Mouse (Mus musculus): Measurements from ENCODE around the gene Cbx7. TPM values are rescaled to one million over a fixed set of nuclear protein-coding genes. Genes with fewer than 3 reads are reported as not detected.
"Not testable (repeated sequence)": the region's sequence is repeated elsewhere in the genome, so short reads cannot be mapped to it uniquely, and the experiment has no call there.

Cbx7 gene
- total and polyA plus RNA-seq, 2 experiments: 4.0 to 10.1 TPM

GRCm38 (mm10) chr15:79906855-79907254, 64.1 kb downstream of the Cbx7 start:
- Histone ChIP-seq H3K4me1 (ENCODE audit: control insufficient read depth, insufficient read depth, low read length) (no peaks in the 10 kb centered on the region), H3K27ac (replicated peaks; ENCODE audit: insufficient read depth, low read depth, low read length) (no peak overlapping the region), H3K9ac (ENCODE audit: low read depth, low read length) (no peak overlapping the region), H3K79me2 (ENCODE audit: control insufficient read depth, insufficient read depth, low read length) (no peaks in the 10 kb centered on the region), H3K36me3 (ENCODE audit: control insufficient read depth, insufficient read depth, low read length) (no peaks in the 10 kb centered on the region), H3K27me3 (ENCODE audit: control insufficient read depth, insufficient read depth, low read length) (no peaks in the 10 kb centered on the region), H3K4me3 (ENCODE audit: insufficient read depth, low read depth, low read length) (no peak overlapping the region)
- no peak for TF ChIP-seq CTCF (IDR thresholded peaks at IDR 0.05; ENCODE audit: low read depth, low read length)
- WGBS: 48% methylated on average over 14 of the region's 14 CpGs
- DNase-seq (ENCODE audit: extremely low read depth, low read depth, low spot score): no peak

DNA sequence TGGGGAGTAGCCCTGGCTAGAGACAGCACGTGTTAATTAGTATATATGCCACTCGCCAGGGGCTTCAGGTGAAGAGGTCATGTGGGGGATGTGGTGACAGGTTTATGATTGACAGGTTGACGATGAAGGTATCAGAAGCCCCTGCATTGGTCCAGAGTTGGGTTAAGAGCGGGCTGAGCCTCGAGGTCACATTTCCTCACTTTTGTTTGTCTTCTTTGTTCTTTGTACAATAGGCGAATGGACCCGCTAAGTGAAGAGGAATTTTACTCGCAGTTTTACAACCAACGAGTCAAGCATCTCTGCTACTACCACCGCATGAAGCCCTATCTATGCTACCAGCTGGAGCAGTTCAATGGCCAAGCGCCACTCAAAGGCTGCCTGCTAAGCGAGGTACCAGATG, 65.7 kb downstream of the Cbx7 start:
- Histone ChIP-seq H3K79me2 (ENCODE audit: control insufficient read depth, insufficient read depth, low read length) (no peaks in the 10 kb centered on the region), H3K27me3 (ENCODE audit: control insufficient read depth, insufficient read depth, low read length) (no peaks in the 10 kb centered on the region), H3K27ac (replicated peaks; ENCODE audit: insufficient read depth, low read depth, low read length) (no peak overlapping the region), H3K4me3 (ENCODE audit: insufficient read depth, low read depth, low read length) (no peak overlapping the region), H3K4me1 (ENCODE audit: control insufficient read depth, insufficient read depth, low read length) (no peaks in the 10 kb centered on the region), H3K9ac (ENCODE audit: low read depth, low read length) (no peak overlapping the region), H3K36me3 (ENCODE audit: control insufficient read depth, insufficient read depth, low read length) (no peaks in the 10 kb centered on the region)
- no peak for DNase-seq (ENCODE audit: extremely low read depth, low read depth, low spot score)
- TF ChIP-seq POLR2A (IDR thresholded peaks at IDR 0.05; ENCODE audit: extremely low read depth, insufficient read depth, low read length) (no peak), CTCF (IDR thresholded peaks at IDR 0.05; ENCODE audit: low read depth, low read length) (no peak)
- WGBS: 77% methylated on average over 12 of the region's 12 CpGs

DNA sequence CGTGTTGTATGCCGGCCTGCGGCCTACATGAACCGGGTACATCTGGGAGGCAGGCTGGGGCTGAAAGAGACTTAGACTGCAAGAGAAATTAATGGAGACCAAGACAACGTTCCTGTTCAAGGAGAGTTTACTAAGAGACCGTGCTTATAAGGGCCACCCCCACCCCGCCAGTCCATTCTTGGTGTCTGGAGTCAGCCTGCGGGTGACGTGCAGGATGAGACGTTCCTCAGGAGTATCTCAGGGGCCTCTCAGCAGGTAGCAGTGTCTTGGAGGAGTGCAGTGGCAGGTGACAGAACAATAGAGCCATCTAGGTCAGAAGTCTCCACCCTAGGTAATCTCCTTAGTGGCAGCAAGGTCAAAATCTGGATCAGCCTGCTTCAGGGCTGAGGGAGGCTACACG, 66.2 kb downstream of the Cbx7 start:
- not testable (repeated sequence) for H3K36me3 ChIP-seq (ENCODE audit: control insufficient read depth, insufficient read depth, low read length); H3K9ac ChIP-seq (ENCODE audit: low read depth, low read length); DNase-seq (ENCODE audit: extremely low read depth, low read depth, low spot score); H3K27ac ChIP-seq (replicated peaks; ENCODE audit: insufficient read depth, low read depth, low read length); H3K4me3 ChIP-seq (ENCODE audit: insufficient read depth, low read depth, low read length); H3K27me3 ChIP-seq (ENCODE audit: control insufficient read depth, insufficient read depth, low read length); H3K79me2 ChIP-seq (ENCODE audit: control insufficient read depth, insufficient read depth, low read length); H3K4me1 ChIP-seq (ENCODE audit: control insufficient read depth, insufficient read depth, low read length)
- 89% methylated on average over 11 of the region's 11 CpGs for WGBS

DNA sequence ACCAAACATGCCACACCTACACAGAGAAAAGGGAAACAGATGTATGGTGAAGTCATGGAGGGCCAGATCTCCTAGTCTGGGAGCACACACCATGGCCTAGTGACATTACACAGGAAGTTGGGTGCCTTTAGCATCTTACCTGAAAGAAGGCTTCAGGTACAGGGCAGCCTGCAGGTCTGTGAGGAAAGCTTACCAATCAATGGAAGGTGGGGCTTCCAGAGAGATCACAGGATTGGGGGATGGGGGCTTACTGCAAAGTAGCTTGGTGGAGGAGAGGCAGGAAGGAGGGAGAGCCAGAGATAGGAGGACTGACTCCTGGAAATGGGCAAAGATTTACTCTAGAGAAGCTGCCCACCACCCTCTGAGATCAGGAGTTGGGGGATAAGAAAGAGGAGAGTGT, 67.0 kb downstream of the Cbx7 start:
- H3K79me2 ChIP-seq (ENCODE audit: control insufficient read depth, insufficient read depth, low read length): no peaks in the 10 kb centered on the region
- H3K27ac ChIP-seq (replicated peaks; ENCODE audit: insufficient read depth, low read depth, low read length): no peak overlapping the region
- no peaks in the 10 kb centered on the region for H3K4me1 ChIP-seq (ENCODE audit: control insufficient read depth, insufficient read depth, low read length)
- H3K4me3 ChIP-seq (ENCODE audit: insufficient read depth, low read depth, low read length): no peak overlapping the region
- no peaks in the 10 kb centered on the region for H3K36me3 ChIP-seq (ENCODE audit: control insufficient read depth, insufficient read depth, low read length)
- H3K9ac ChIP-seq (ENCODE audit: low read depth, low read length): no peak overlapping the region
- DNase-seq (ENCODE audit: extremely low read depth, low read depth, low spot score): no peak
- TF ChIP-seq CTCF (IDR thresholded peaks at IDR 0.05; ENCODE audit: low read depth, low read length) (no peak), POLR2A (IDR thresholded peaks at IDR 0.05; ENCODE audit: extremely low read depth, insufficient read depth, low read length) (no peak)
- no peaks in the 10 kb centered on the region for H3K27me3 ChIP-seq (ENCODE audit: control insufficient read depth, insufficient read depth, low read length)

DNA sequence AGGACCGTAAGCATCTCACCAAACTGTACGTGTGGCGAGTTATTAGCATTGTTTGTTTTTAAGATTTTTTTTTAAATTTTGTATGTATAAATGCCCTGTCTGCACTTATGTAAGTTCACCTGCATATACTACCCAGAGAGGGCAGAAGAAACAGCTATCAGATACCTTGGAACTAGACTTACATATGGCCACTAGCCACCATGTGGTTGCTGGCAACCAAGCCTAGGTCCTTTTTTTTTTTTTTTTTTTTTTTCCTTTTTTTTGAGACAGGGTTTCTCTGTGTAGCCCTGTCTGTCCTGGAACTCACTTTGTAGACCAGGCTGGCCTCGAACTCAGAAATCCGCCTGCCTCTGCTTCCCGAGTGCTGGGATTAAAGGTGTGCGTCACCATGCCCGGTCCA, 67.8 kb downstream of the Cbx7 start:
- not testable (repeated sequence) for H3K27me3 ChIP-seq (ENCODE audit: control insufficient read depth, insufficient read depth, low read length); H3K79me2 ChIP-seq (ENCODE audit: control insufficient read depth, insufficient read depth, low read length); H3K9ac ChIP-seq (ENCODE audit: low read depth, low read length); H3K4me1 ChIP-seq (ENCODE audit: control insufficient read depth, insufficient read depth, low read length); H3K27ac ChIP-seq (replicated peaks; ENCODE audit: insufficient read depth, low read depth, low read length); DNase-seq (ENCODE audit: extremely low read depth, low read depth, low spot score); H3K4me3 ChIP-seq (ENCODE audit: insufficient read depth, low read depth, low read length); H3K36me3 ChIP-seq (ENCODE audit: control insufficient read depth, insufficient read depth, low read length)
- 96% methylated on average over 8 of the region's 8 CpGs for WGBS

DNA sequence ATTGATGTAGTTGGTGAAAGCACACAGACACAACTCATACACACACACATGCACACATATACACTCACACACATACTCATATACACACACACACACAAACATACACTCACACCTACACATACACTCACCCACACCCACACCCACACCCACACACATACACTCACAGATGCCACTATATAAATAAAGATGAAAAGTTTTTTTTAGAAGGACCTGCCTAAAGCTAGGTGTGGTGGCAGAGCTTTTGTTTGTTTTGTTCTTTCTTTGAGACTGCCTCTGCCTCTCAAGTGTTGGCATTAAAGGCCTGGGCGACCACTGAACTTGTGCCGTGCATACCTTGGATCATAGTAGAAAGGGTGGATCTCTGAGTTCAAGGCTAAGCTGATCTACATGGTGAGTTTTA, 69.5 kb downstream of the Cbx7 start:
- DNase-seq (ENCODE audit: extremely low read depth, low read depth, low spot score): no peak
- 96% methylated on average over 2 of the region's 2 CpGs for WGBS
- Histone ChIP-seq H3K4me1 (ENCODE audit: control insufficient read depth, insufficient read depth, low read length) (no peaks in the 10 kb centered on the region), H3K79me2 (ENCODE audit: control insufficient read depth, insufficient read depth, low read length) (no peaks in the 10 kb centered on the region), H3K27ac (replicated peaks; ENCODE audit: insufficient read depth, low read depth, low read length) (no peak overlapping the region), H3K4me3 (ENCODE audit: insufficient read depth, low read depth, low read length) (no peak overlapping the region), H3K36me3 (ENCODE audit: control insufficient read depth, insufficient read depth, low read length) (no peaks in the 10 kb centered on the region), H3K27me3 (ENCODE audit: control insufficient read depth, insufficient read depth, low read length) (no peaks in the 10 kb centered on the region), H3K9ac (ENCODE audit: low read depth, low read length) (no peak overlapping the region)
- no peak for TF ChIP-seq POLR2A (IDR thresholded peaks at IDR 0.05; ENCODE audit: extremely low read depth, insufficient read depth, low read length)
- no peak for TF ChIP-seq CTCF (IDR thresholded peaks at IDR 0.05; ENCODE audit: low read depth, low read length)
